Mouse (Mus musculus): ENCODE results near the gene Mtnr1b. TPM values are rescaled to one million over a fixed set of nuclear protein-coding genes. Genes with fewer than 3 reads are reported as not detected.

Mtnr1b gene
- not detected in 2 replicates for polyA plus RNA-seq (2015; fragmentation: Nextera tagmentation; extraction: Ambion mirVana)

DNA sequence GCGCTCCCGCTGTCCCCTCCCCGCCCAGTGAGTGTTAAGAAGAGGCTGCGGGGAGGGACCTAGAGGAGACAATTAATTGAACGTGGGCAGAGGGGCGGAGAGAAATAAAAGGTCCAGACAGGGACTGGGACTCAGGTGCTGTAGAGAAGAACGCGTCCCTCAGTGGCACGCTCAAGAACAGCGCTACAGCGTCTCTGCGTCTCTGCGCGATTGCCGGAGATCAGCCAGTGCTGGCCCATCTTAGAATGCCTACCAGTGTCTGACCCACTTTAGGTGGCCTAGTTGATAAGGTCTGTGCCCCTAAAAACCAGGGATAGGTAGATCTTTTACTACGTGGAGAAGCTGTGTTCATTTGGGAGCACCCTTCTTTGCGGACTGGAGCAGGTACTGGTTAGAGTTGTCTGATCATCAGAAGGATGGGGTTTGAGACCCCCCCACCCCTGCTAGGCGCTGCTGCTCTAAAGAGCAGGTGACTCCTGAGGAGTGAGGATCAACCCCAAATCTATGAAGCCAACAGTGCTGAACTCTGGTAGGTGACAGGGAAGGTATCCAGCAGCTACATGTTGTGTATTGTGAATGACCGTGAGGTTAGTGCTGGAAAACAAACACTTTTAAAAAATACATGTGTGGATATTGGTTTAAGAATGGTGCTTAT is at the start of gene Mtnr1b:
Mtnr1b (minus strand) TSS at position 51 of the 655 bp plus-strand sequence.
- 44% methylated on average over 19 of the region's 19 CpGs for WGBS
- Histone ChIP-seq H3K27ac (ENCODE audit: low read length) (no peak within 1 kb of the TSS), H3K27me3 (ENCODE audit: control insufficient read depth, insufficient read depth, low read length) (peaks cover 17% of the 10 kb centered on the region), H3K9ac (ENCODE audit: low read length) (no peak within 1 kb of the TSS), H3K36me3 (ENCODE audit: control insufficient read depth, insufficient read depth) (no peaks in the 10 kb centered on the region), H3K4me2 (ENCODE audit: low read depth, low read length) (no peak within 1 kb of the TSS), H3K4me3 (ENCODE audit: low read length) (no peak within 1 kb of the TSS), H3K4me1 (ENCODE audit: control insufficient read depth, insufficient read depth, low read length) (no peaks in the 10 kb centered on the region), H3K9me3 (replicated peaks; ENCODE audit: control insufficient read depth, low read length) (no peaks in the 10 kb centered on the region)
- no peak for ATAC-seq (replicated peaks; ENCODE audit: extremely low read depth, insufficient read depth, low FRiP score)

- whole genome bisulfite sequencing: 52% methylated on average over 4 of the region's 4 CpGs
- H3K9ac ChIP-seq (ENCODE audit: low read length): no peak overlapping the region
Observed at GRCm38 (mm10) chr9:15920271-15920670, 45.9 kb upstream of the Mtnr1b start.

GRCm38 (mm10) chr9:15919373-15920005 is 45.1 kb upstream of the Mtnr1b start:
- H3K9me3 ChIP-seq (replicated peaks; ENCODE audit: control insufficient read depth, low read length): no peaks in the 10 kb centered on the region

More at GRCm38 (mm10) chr9:15920271-15920670, 45.9 kb upstream of the Mtnr1b start:
- no peak overlapping the region for H3K4me3 ChIP-seq (ENCODE audit: low read length)
- no peaks in the 10 kb centered on the region for H3K36me3 ChIP-seq (ENCODE audit: control insufficient read depth, insufficient read depth)
- H3K4me2 ChIP-seq (ENCODE audit: low read depth, low read length): no peak overlapping the region
- no peak for ATAC-seq (replicated peaks; ENCODE audit: extremely low read depth, insufficient read depth, low FRiP score)
- no peak overlapping the region for H3K27ac ChIP-seq (ENCODE audit: low read length)
- no peaks in the 10 kb centered on the region for H3K9me3 ChIP-seq (replicated peaks; ENCODE audit: control insufficient read depth, low read length)
- no peaks in the 10 kb centered on the region for H3K4me1 ChIP-seq (ENCODE audit: control insufficient read depth, insufficient read depth, low read length)
- no peaks in the 10 kb centered on the region for H3K27me3 ChIP-seq (ENCODE audit: control insufficient read depth, insufficient read depth, low read length)

GRCm38 (mm10) chr9:15916600-15916999 is 42.2 kb upstream of the Mtnr1b start:
- no peak overlapping the region for H3K9ac ChIP-seq (ENCODE audit: low read length)
- H3K27me3 ChIP-seq (ENCODE audit: control insufficient read depth, insufficient read depth, low read length): no peaks in the 10 kb centered on the region
- H3K27ac ChIP-seq (ENCODE audit: low read length): no peak overlapping the region
- no peaks in the 10 kb centered on the region for H3K36me3 ChIP-seq (ENCODE audit: control insufficient read depth, insufficient read depth)
- ATAC-seq (replicated peaks; ENCODE audit: extremely low read depth, insufficient read depth, low FRiP score): no peak
- no peak overlapping the region for H3K4me3 ChIP-seq (ENCODE audit: low read length)
- no peak overlapping the region for H3K4me2 ChIP-seq (ENCODE audit: low read depth, low read length)
- H3K4me1 ChIP-seq (ENCODE audit: control insufficient read depth, insufficient read depth, low read length): no peaks in the 10 kb centered on the region
- H3K9me3 ChIP-seq (replicated peaks; ENCODE audit: control insufficient read depth, low read length): no peaks in the 10 kb centered on the region

More at GRCm38 (mm10) chr9:15919373-15920005, 45.1 kb upstream of the Mtnr1b start:
- ATAC-seq (replicated peaks; ENCODE audit: extremely low read depth, insufficient read depth, low FRiP score): no peak
- Histone ChIP-seq H3K9ac (ENCODE audit: low read length) (no peak overlapping the region), H3K4me2 (ENCODE audit: low read depth, low read length) (no peak overlapping the region), H3K27ac (ENCODE audit: low read length) (no peak overlapping the region), H3K4me1 (ENCODE audit: control insufficient read depth, insufficient read depth, low read length) (no peaks in the 10 kb centered on the region), H3K27me3 (ENCODE audit: control insufficient read depth, insufficient read depth, low read length) (no peaks in the 10 kb centered on the region), H3K4me3 (ENCODE audit: low read length) (no peak overlapping the region), H3K36me3 (ENCODE audit: control insufficient read depth, insufficient read depth) (no peaks in the 10 kb centered on the region)
- WGBS: 65% methylated on average over 5 of the region's 5 CpGs

GRCm38 (mm10) chr9:15912735-15913134 is 38.4 kb upstream of the Mtnr1b start:
- 53% methylated on average over 1 of the region's 1 CpGs for WGBS
- Histone ChIP-seq H3K27ac (ENCODE audit: low read length) (no peak overlapping the region), H3K27me3 (ENCODE audit: control insufficient read depth, insufficient read depth, low read length) (no peaks in the 10 kb centered on the region), H3K4me1 (ENCODE audit: control insufficient read depth, insufficient read depth, low read length) (0 out of 2 replicates have a peak, but pooled peaks cover 5% of the 10 kb centered on the region), H3K9ac (ENCODE audit: low read length) (no peak overlapping the region), H3K9me3 (replicated peaks; ENCODE audit: control insufficient read depth, low read length) (no peaks in the 10 kb centered on the region), H3K4me3 (ENCODE audit: low read length) (no peak overlapping the region), H3K36me3 (ENCODE audit: control insufficient read depth, insufficient read depth) (no peaks in the 10 kb centered on the region), H3K4me2 (ENCODE audit: low read depth, low read length) (no peak overlapping the region)
- ATAC-seq (replicated peaks; ENCODE audit: extremely low read depth, insufficient read depth, low FRiP score): no peak

DNA sequence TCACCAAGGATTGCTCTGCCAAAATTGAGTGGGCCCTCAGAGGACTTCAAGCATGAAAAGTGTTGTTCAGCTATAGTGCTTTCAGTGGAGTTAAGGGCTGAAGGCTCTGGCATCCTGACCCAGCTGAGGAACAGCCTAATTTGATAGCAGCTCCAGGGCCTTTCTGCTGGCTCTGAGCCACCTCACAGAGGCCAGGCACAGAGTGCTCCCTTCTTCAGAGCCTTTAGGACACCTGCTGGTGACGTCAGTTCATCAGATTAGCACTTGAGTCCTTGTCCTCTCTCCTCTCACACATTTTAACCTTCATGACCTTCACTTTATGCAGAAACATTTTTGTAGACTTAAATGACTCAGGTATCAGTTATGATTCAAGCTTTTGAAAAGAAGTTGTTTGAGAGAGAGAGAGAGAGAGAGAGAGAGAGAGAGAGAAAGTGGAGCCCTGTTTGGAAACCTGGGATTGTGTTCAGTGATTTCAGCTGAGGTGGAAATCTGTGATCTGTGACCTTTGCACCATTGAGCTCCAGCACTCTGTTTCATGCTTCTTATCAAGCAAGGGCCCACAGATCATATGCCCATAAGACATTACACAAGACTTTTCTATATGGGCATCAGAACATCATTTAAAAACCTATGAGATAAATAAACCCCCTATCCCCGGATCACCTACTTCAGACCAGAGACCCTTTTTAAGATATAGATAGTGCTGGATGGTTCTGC is 35.2 kb upstream of the Mtnr1b start:
- Histone ChIP-seq H3K4me3 (ENCODE audit: low read length) (no peak overlapping the region), H3K27ac (ENCODE audit: low read length) (no peak overlapping the region), H3K9me3 (replicated peaks; ENCODE audit: control insufficient read depth, low read length) (no peaks in the 10 kb centered on the region), H3K36me3 (ENCODE audit: control insufficient read depth, insufficient read depth) (no peaks in the 10 kb centered on the region), H3K4me1 (ENCODE audit: control insufficient read depth, insufficient read depth, low read length) (0 out of 2 replicates have a peak, but pooled peaks cover 5% of the 10 kb centered on the region), H3K27me3 (ENCODE audit: control insufficient read depth, insufficient read depth, low read length) (no peaks in the 10 kb centered on the region), H3K4me2 (ENCODE audit: low read depth, low read length) (no peak overlapping the region), H3K9ac (ENCODE audit: low read length) (no peak overlapping the region)
- no peak for ATAC-seq (replicated peaks; ENCODE audit: extremely low read depth, insufficient read depth, low FRiP score)
- WGBS: 38% methylated on average over 2 of the region's 2 CpGs

GRCm38 (mm10) chr9:15903948-15904750 is 29.8 kb upstream of the Mtnr1b start:
- Histone ChIP-seq H3K27ac (ENCODE audit: low read length) (no peak overlapping the region), H3K4me1 (ENCODE audit: control insufficient read depth, insufficient read depth, low read length) (0 out of 2 replicates have a peak, but pooled peaks cover under 1% of the 10 kb centered on the region), H3K27me3 (ENCODE audit: control insufficient read depth, insufficient read depth, low read length) (no peaks in the 10 kb centered on the region), H3K9me3 (replicated peaks; ENCODE audit: control insufficient read depth, low read length) (no peaks in the 10 kb centered on the region), H3K36me3 (ENCODE audit: control insufficient read depth, insufficient read depth) (no peaks in the 10 kb centered on the region), H3K9ac (ENCODE audit: low read length) (no peak overlapping the region), H3K4me2 (ENCODE audit: low read depth, low read length) (no peak overlapping the region), H3K4me3 (ENCODE audit: low read length) (no peak overlapping the region)
- WGBS: 57% methylated on average over 9 of the region's 9 CpGs
- no peak for ATAC-seq (replicated peaks; ENCODE audit: extremely low read depth, insufficient read depth, low FRiP score)

DNA sequence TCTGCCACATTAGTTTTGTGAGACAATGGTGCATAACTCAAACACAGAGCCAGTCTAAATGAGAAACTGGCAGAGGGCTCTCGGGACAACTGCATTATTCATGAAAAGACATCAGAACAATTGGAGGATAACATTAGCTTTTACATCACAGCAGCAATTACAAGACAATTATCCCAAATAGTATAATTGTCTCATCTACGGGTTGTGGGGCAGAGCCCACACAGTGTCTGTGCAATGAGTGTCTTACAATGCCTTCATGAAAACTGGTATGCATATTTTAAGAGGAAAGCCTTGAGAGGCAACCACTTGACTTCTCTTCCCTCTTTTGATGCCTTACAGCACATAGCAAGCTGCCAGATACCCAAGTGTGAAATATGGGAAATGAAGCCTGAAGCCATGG is 23.8 kb upstream of the Mtnr1b start:
- WGBS: 73% methylated on average over 2 of the region's 2 CpGs
- Histone ChIP-seq H3K4me1 (ENCODE audit: control insufficient read depth, insufficient read depth, low read length) (no peaks in the 10 kb centered on the region), H3K27me3 (ENCODE audit: control insufficient read depth, insufficient read depth, low read length) (no peaks in the 10 kb centered on the region), H3K9me3 (replicated peaks; ENCODE audit: control insufficient read depth, low read length) (no peaks in the 10 kb centered on the region), H3K4me3 (ENCODE audit: low read length) (no peak overlapping the region), H3K9ac (ENCODE audit: low read length) (no peak overlapping the region), H3K4me2 (ENCODE audit: low read depth, low read length) (no peak overlapping the region), H3K36me3 (ENCODE audit: control insufficient read depth, insufficient read depth) (no peaks in the 10 kb centered on the region), H3K27ac (ENCODE audit: low read length) (no peak overlapping the region)
- ATAC-seq (replicated peaks; ENCODE audit: extremely low read depth, insufficient read depth, low FRiP score): no peak

All from heart, embryonic 16.5 days (tissue).